Mouse (Mus musculus): ENCODE measurements around the gene Ankra2.

- TF ChIP-seq GATA1 (IDR thresholded peaks at IDR 0.05; ENCODE audit: borderline replicate concordance, low read length): no peak
- no peak for TF ChIP-seq FLI1 (IDR thresholded peaks at IDR 0.05; ENCODE audit: low read length)
Observed at GRCm38 (mm10) chr13:98275646-98276045, 12.8 kb downstream of the Ankra2 start.

All from megakaryocyte, embryonic 14.5 days (primary cell).